Mouse (Mus musculus): ENCODE results near the gene Insr. TPM values are rescaled to one million over a fixed set of nuclear protein-coding genes. Genes with fewer than 3 reads are reported as not detected.

Gene Insr
- polyA plus RNA-seq, 1 experiment from 2014 or later: 20.9 TPM

Small RNA genes within 50 kb of the gene (microRNA-seq; reads per million reads assigned to microRNA genes)
- gene Gm25775: not detected

Other genes with a start within 250 kb of the Insr start
- 0.51 and 0.63 TPM in 2 replicates for gene A430078G23Rik, start 73.8 kb upstream of the Insr start, polyA plus RNA-seq (2015; fragmentation: Nextera tagmentation; extraction: Ambion mirVana)
- 5.5 TPM in 2 replicates for gene Arhgef18, start 113.4 kb upstream of the Insr start, polyA plus RNA-seq (2015; fragmentation: Nextera tagmentation; extraction: Ambion mirVana)
- gene Pex11g, start 188.1 kb upstream of the Insr start, polyA plus RNA-seq (2015; fragmentation: Nextera tagmentation; extraction: Ambion mirVana): 11.6 and 15.4 TPM in 2 replicates
- 0.46 and 1.1 TPM in 2 replicates for gene Tex45, start 191.2 kb upstream of the Insr start, polyA plus RNA-seq (2015; fragmentation: Nextera tagmentation; extraction: Ambion mirVana)
- 19.1 and 21.3 TPM in 2 replicates for gene Zfp358, start 213.5 kb upstream of the Insr start, polyA plus RNA-seq (2015; fragmentation: Nextera tagmentation; extraction: Ambion mirVana)
- gene Mcoln1, start 220.8 kb upstream of the Insr start, polyA plus RNA-seq (2015; fragmentation: Nextera tagmentation; extraction: Ambion mirVana): 24.7 and 28.4 TPM in 2 replicates
- gene Pnpla6, start 235.8 kb upstream of the Insr start, polyA plus RNA-seq (2015; fragmentation: Nextera tagmentation; extraction: Ambion mirVana): 15.4 and 16.0 TPM in 2 replicates